Mouse (Mus musculus) thymus, postnatal 10 days (tissue): ENCODE measurements at regions not wholly inside any gene's neighbourhood (a gene's known extent, or its start where the extent isn't known, plus 50 kb on each side); places are given as distances from the start of the nearest gene placed in this dataset.

Experiments used
- DNase-seq, 2 experiments: peaks; one replicate each; pipeline ENCODE4 v3.0.0; 2021; ENCODE audit warnings: low spot score in 2 of 2

- DNase-seq = no peak
Measured at GRCm38 (mm10) chr13:25893150-25893549, 622.8 kb upstream of the Nrsn1 start.

- no peak for DNase-seq
Measured at GRCm38 (mm10) chr13:25882818-25883217, 612.5 kb upstream of the Nrsn1 start.

- no peak for DNase-seq
Measured at GRCm38 (mm10) chr13:25868923-25869322, 598.6 kb upstream of the Nrsn1 start.

- DNase-seq = no peak
Measured at GRCm38 (mm10) chr13:25858207-25858606, 587.9 kb upstream of the Nrsn1 start.

GRCm38 (mm10) chr13:25857569-25857968, 587.3 kb upstream of the Nrsn1 start:
- DNase-seq = no peak

GRCm38 (mm10) chr13:25857096-25857495, 586.8 kb upstream of the Nrsn1 start:
- DNase-seq = no peak

GRCm38 (mm10) chr13:25856549-25856948, 586.2 kb upstream of the Nrsn1 start:
- DNase-seq = no peak

GRCm38 (mm10) chr13:25848156-25848555, 577.9 kb upstream of the Nrsn1 start:
- DNase-seq = no peak

- DNase-seq = no peak
Measured at GRCm38 (mm10) chr13:25838237-25838636, 567.9 kb upstream of the Nrsn1 start.

- DNase-seq = no peak
Measured at GRCm38 (mm10) chr13:25829146-25829924, 559.0 kb upstream of the Nrsn1 start.

GRCm38 (mm10) chr13:25808564-25809253, 538.4 kb upstream of the Nrsn1 start:
- DNase-seq = no peak

- no peak for DNase-seq
Measured at GRCm38 (mm10) chr13:25793216-25793803, 523.0 kb upstream of the Nrsn1 start.

GRCm38 (mm10) chr13:25781161-25781560, 510.9 kb upstream of the Nrsn1 start:
- no peak for DNase-seq

GRCm38 (mm10) chr13:25777706-25778105, 507.4 kb upstream of the Nrsn1 start:
- no peak for DNase-seq

- no peak for DNase-seq
Measured at GRCm38 (mm10) chr13:25774586-25775182, 504.4 kb upstream of the Nrsn1 start.

- DNase-seq = no peak
Measured at GRCm38 (mm10) chr13:25754515-25755105, 484.3 kb upstream of the Nrsn1 start.

GRCm38 (mm10) chr13:25751409-25751777, 481.1 kb upstream of the Nrsn1 start:
- DNase-seq = no peak

- no peak for DNase-seq
Measured at GRCm38 (mm10) chr13:25750460-25751408, 480.4 kb upstream of the Nrsn1 start.

- no peak for DNase-seq
Measured at GRCm38 (mm10) chr13:25738601-25739000, 468.3 kb upstream of the Nrsn1 start.

- DNase-seq = no peak
Measured at GRCm38 (mm10) chr13:25729327-25729892, 459.1 kb upstream of the Nrsn1 start.
